Mouse (Mus musculus) limb, embryonic 10.5 days (tissue): Measurements from ENCODE around the gene Tbl2. TPM values are rescaled to one million over a fixed set of nuclear protein-coding genes. Genes with fewer than 3 reads are reported as not detected.

Experiments used
- DNase-seq: peaks from one replicate; pipeline ENCODE4 v3.0.0-alpha.2; 2017; ENCODE audit warnings: low spot score
- H3K27ac ChIP-seq: fragments of 300-500 bp; sonication (generic); 2 replicates; pipeline ENCODE4 v1.5.1; 2016; ENCODE audit warnings: mild to moderate bottlenecking
- H3K27me3 ChIP-seq: fragments of 300-500 bp; sonication (generic); 2 replicates; pipeline ENCODE4 v1.6.1; 2016; ENCODE audit warnings: low read depth, mild to moderate bottlenecking; ENCODE audit not compliant: poor library complexity, severe bottlenecking
- H3K36me3 ChIP-seq: fragments of 300-500 bp; sonication (generic); 2 replicates; pipeline ENCODE4 v1.6.1; 2016; ENCODE audit warnings: mild to moderate bottlenecking, moderate library complexity
- H3K4me1 ChIP-seq: fragments of 300-500 bp; sonication (generic); 2 replicates; pipeline ENCODE4 v1.6.1; 2016
- H3K4me3 ChIP-seq: fragments of 300-500 bp; sonication (generic); 2 replicates; pipeline ENCODE4 v1.5.1; 2016; ENCODE audit warnings: mild to moderate bottlenecking, moderate library complexity
- H3K9me3 ChIP-seq: fragments of 300-500 bp; sonication (generic); replicated peaks from 2 replicates; pipeline ENCODE4 v1.6.1; 2016; ENCODE audit warnings: mild to moderate bottlenecking
- WGBS: fragments of 180-500 bp; shearing (Covaris S2); methylation state at CpG from one replicate; pipeline ENCODE4 v1.1.7; 2016; 5-methylcytosine and 5-hydroxymethylcytosine counted together
- polyA plus RNA-seq: library from polyadenylated mRNA; unstranded; fragments of >200 nt; fragmentation: Nextera tagmentation; extraction: Ambion mirVana; gene quantifications from 2 replicates; pipeline ENCODE4 v1.2.1, GENCODE M21; 2016

The Tbl2 gene
- 19.4 and 30.7 TPM in 2 replicates for polyA plus RNA-seq

DNA sequence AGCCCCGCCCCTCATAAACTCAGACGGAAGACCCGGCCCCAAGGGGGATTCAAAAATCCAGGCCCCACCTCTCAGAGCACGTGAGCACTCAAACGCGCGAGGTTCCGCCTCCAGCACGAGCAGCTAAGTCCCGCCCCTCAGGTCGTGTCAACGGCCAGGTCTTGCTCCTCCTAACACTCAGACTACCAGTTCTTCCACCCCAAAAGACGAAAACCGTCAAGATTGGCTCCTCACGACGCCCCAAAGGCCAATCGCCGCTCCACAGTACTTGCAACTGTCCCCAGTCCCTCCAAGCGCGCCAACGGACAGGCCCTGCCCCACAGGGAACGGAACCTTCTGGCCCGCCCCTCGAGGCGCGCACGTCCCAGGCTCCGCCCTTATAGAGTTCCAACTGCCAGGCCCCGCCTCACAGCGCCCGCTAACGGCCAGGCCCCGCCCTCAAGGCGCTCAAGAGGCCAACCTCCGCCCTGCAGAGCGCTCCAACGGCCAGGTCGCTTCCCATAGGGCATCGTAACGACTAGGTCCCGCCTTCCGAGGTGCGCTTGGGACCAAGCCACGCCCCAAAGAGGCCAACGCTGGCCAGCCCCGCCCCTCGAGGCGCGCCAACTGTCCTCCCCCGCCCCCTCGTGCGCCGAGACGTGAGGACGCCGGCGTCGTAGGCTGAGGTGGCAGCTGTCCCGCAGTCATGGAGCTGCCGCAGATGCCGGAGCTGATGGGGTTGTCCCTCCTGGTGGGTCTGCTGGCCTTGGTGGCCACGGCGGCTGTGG lies at the start of gene Tbl2:
TSS of gene Tbl2 (plus strand) at position 605 of the 767 bp plus-strand sequence.
- H3K36me3 ChIP-seq: peaks cover 25% of the 10 kb centered on the region
- H3K4me1 ChIP-seq: peaks cover 10% of the 10 kb centered on the region
- DNase-seq: peak; percentile 97
- peak within 1 kb of the TSS; percentile 96 for H3K27ac ChIP-seq
- H3K9me3 ChIP-seq: no peaks in the 10 kb centered on the region
- under 1% methylated on average over 63 of the region's 63 CpGs for WGBS
- H3K27me3 ChIP-seq: no peaks in the 10 kb centered on the region
- peak within 1 kb of the TSS; percentile 89 for H3K4me3 ChIP-seq

DNA sequence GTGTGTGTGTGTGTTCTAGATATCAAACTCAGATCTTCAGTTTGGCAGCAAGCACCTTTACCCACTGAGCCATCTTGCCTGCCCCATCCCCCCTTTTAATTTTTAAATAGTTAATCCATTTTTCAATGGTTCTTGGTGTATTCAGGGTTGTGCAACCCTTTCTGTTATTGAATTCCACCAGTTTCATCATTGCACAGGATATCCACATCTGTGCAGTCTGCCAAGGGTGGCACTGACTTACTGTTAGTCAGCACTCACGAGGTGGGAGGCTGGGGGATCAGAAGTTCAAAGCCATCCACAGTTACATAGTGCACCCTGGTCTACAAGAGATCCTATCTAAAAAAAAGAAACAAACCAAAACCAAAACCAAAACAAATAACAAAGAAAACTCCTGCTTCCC lies 48.5 kb upstream of the Tbl2 start:
- Histone ChIP-seq H3K36me3 (no peaks in the 10 kb centered on the region), H3K9me3 (no peaks in the 10 kb centered on the region), H3K27ac (no peak overlapping the region), H3K27me3 (peaks cover 18% of the 10 kb centered on the region), H3K4me3 (no peak overlapping the region), H3K4me1 (no peaks in the 10 kb centered on the region)
- WGBS: 75% methylated on average over 1 of the region's 1 CpGs
- DNase-seq: no peak

DNA sequence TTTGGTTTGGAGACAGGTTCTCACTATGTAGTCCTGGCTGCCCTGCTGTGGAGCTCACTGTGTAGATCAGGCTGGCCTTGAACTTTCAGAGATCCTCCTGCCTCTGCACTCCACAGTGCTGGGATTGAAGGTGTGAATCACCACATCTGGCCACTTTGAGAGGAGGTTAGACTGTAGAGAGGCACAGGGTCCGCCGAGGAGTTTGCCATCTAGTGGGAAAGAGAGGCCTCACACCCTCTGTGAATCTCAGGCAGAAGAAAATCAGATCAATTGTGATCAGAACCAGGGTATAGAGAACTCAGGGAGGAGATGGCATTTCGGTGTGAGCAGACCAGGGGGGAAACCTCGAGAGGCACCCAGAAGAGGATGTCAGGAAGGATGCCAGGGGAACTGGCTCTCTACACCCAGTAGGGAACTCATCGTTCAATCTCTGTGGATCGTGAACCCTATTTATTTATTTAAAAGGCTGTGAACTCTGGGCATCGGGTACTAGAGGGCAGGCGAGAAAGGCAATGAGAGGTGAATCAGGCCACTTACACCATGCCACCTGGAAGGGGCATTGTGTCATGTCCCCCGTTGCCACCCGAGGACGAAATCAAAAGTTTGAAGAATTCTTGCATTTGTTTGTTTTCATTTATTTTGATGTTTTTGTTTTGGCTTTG lies 45.3 kb upstream of the Tbl2 start:
- Histone ChIP-seq H3K27ac (no peak overlapping the region), H3K4me3 (no peak overlapping the region), H3K36me3 (no peaks in the 10 kb centered on the region), H3K4me1 (peaks cover 24% of the 10 kb centered on the region), H3K27me3 (peaks cover 50% of the 10 kb centered on the region), H3K9me3 (no peaks in the 10 kb centered on the region)
- 70% methylated on average over 11 of the region's 11 CpGs for WGBS
- DNase-seq: no peak

GRCm38 (mm10) chr5:135106758-135107256 lies 42.6 kb upstream of the Tbl2 start:
- peaks cover 24% of the 10 kb centered on the region for H3K4me1 ChIP-seq
- no peaks in the 10 kb centered on the region for H3K9me3 ChIP-seq
- under 1% methylated on average over 48 of the region's 48 CpGs for WGBS
- peak overlapping the region; percentile 66 for H3K4me3 ChIP-seq
- peak overlapping the region; percentile 77 for H3K27ac ChIP-seq
- peak; percentile 85 for DNase-seq
- peaks cover 70% of the 10 kb centered on the region for H3K27me3 ChIP-seq
- H3K36me3 ChIP-seq: no peaks in the 10 kb centered on the region

- peak; percentile 67 for DNase-seq
- Histone ChIP-seq H3K27ac (peak overlapping the region; percentile 77; the same call in 1 of the 2 replicates), H3K4me1 (peaks cover 24% of the 10 kb centered on the region), H3K9me3 (no peaks in the 10 kb centered on the region), H3K27me3 (peaks cover 69% of the 10 kb centered on the region), H3K4me3 (peak overlapping the region; percentile 66), H3K36me3 (no peaks in the 10 kb centered on the region)
- 8% methylated on average over 40 of the region's 40 CpGs for WGBS
Measured at GRCm38 (mm10) chr5:135107521-135108501, 41.6 kb upstream of the Tbl2 start.

DNA sequence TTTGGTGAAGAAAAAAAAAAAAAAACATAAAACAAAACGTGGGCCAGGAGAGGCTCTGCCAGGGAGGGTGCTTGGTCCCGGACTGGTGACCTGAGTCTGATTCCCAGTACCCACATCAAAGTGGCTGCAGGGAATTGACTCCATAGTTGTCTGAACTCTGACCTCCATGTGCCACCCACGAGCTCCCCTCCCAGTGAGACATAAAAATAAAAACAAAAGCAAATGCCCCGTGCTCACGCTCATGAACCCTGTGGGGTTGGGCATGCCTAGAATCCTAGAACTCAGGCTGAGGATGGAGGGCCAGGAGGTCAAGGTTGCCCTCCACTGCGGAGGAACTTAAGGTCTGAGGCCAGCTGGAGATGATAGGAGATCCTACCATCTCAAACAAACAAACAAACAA lies 40.4 kb upstream of the Tbl2 start:
- Histone ChIP-seq H3K27ac (no peak overlapping the region), H3K27me3 (peaks cover 69% of the 10 kb centered on the region), H3K9me3 (no peaks in the 10 kb centered on the region), H3K4me1 (peaks cover 24% of the 10 kb centered on the region), H3K36me3 (no peaks in the 10 kb centered on the region), H3K4me3 (no peak overlapping the region)
- 56% methylated on average over 6 of the region's 6 CpGs for WGBS
- no peak for DNase-seq

DNA sequence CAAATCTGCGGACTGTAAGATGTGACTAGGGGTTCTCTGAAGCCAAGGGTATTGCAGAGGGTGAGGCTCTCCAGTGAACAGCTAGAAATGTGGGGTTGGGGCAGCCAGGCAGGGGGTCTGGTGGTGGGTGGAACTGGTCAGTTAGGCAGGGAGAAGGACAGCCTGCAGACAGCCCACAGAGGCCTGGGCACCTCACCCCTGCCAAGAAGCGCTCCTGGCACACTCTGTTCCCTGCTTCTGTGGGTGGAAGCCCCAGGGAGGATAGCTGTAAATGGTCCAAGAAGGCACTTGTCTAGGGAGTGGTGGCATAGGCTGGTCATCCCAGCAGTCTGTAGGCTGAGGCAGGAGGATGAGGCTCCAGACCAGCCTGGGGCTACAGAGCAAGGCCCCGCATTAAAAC lies 40.0 kb upstream of the Tbl2 start:
- WGBS: 96% methylated on average over 3 of the region's 3 CpGs
- DNase-seq: no peak
- H3K4me1 ChIP-seq: peaks cover 24% of the 10 kb centered on the region
- H3K36me3 ChIP-seq: no peaks in the 10 kb centered on the region
- no peaks in the 10 kb centered on the region for H3K9me3 ChIP-seq
- no peak overlapping the region for H3K27ac ChIP-seq
- H3K4me3 ChIP-seq: no peak overlapping the region
- peaks cover 69% of the 10 kb centered on the region for H3K27me3 ChIP-seq

GRCm38 (mm10) chr5:135109976-135110375 lies 39.5 kb upstream of the Tbl2 start:
- Histone ChIP-seq H3K36me3 (no peaks in the 10 kb centered on the region), H3K4me3 (no peak overlapping the region), H3K9me3 (no peaks in the 10 kb centered on the region), H3K4me1 (peaks cover 24% of the 10 kb centered on the region), H3K27me3 (peaks cover 65% of the 10 kb centered on the region), H3K27ac (no peak overlapping the region)
- 83% methylated on average over 6 of the region's 6 CpGs for WGBS
- no peak for DNase-seq

- peaks cover 3% of the 10 kb centered on the region; the same call in 1 of the 2 replicates for H3K4me1 ChIP-seq
- H3K36me3 ChIP-seq: no peaks in the 10 kb centered on the region
- peaks cover 27% of the 10 kb centered on the region for H3K27me3 ChIP-seq
- no peak overlapping the region for H3K27ac ChIP-seq
- no peak for DNase-seq
- 88% methylated on average over 12 of the region's 12 CpGs for WGBS
- H3K9me3 ChIP-seq: no peaks in the 10 kb centered on the region
- no peak overlapping the region for H3K4me3 ChIP-seq
Measured at GRCm38 (mm10) chr5:135113782-135114181, 35.7 kb upstream of the Tbl2 start.

DNA sequence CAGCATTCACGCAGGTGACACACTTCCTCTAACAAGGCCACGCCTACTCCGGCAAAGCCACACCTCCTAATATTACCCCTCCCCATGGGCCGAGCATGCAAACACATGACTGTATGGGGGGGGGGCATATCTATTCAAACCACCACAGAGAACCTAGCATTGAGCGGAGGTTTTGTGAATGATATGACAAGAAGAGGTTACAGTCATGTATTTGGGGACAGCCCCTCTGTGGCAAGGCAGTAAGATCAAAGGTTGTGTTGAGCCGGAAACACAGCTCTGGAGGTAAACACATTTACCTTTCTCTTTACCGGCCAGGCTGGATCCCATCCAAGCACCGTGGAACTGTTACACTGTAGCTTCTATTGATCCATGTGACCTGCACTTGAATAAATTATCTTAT lies 34.2 kb upstream of the Tbl2 start:
- no peak for DNase-seq
- Histone ChIP-seq H3K27ac (no peak overlapping the region), H3K27me3 (peaks cover 18% of the 10 kb centered on the region), H3K4me3 (no peak overlapping the region), H3K36me3 (no peaks in the 10 kb centered on the region), H3K4me1 (peaks cover 4% of the 10 kb centered on the region; the same call in 1 of the 2 replicates), H3K9me3 (no peaks in the 10 kb centered on the region)
- WGBS: 89% methylated on average over 8 of the region's 8 CpGs

- Histone ChIP-seq H3K4me3 (no peak overlapping the region), H3K27ac (no peak overlapping the region), H3K4me1 (peaks cover 4% of the 10 kb centered on the region; the same call in 1 of the 2 replicates), H3K9me3 (no peaks in the 10 kb centered on the region), H3K36me3 (no peaks in the 10 kb centered on the region), H3K27me3 (peaks cover 35% of the 10 kb centered on the region)
- WGBS: 22% methylated on average over 6 of the region's 6 CpGs
- DNase-seq: peak; percentile 71
Measured at GRCm38 (mm10) chr5:135118589-135119081, 30.8 kb upstream of the Tbl2 start.

GRCm38 (mm10) chr5:135120753-135121152 lies 28.7 kb upstream of the Tbl2 start:
- Histone ChIP-seq H3K36me3 (no peaks in the 10 kb centered on the region), H3K9me3 (no peaks in the 10 kb centered on the region), H3K27ac (no peak overlapping the region), H3K4me3 (no peak overlapping the region), H3K27me3 (peaks cover 39% of the 10 kb centered on the region), H3K4me1 (peaks cover 4% of the 10 kb centered on the region; the same call in 1 of the 2 replicates)
- DNase-seq: no peak
- 65% methylated on average over 4 of the region's 4 CpGs for WGBS
